Mouse (Mus musculus) MEL-GATA-1-ER (cell line): ENCODE measurements around the gene Hpse2.
"Not testable (repeated sequence)": the region's sequence is repeated elsewhere in the genome, so short reads cannot be mapped to it uniquely, and the experiment has no call there.

Source experiments
- DNase-seq: peaks from one replicate; pipeline ENCODE4 v3.0.0-alpha.2; 2012; ENCODE audit warnings: low read depth; ENCODE audit errors: extremely low read depth

Hpse2 gene

DNA sequence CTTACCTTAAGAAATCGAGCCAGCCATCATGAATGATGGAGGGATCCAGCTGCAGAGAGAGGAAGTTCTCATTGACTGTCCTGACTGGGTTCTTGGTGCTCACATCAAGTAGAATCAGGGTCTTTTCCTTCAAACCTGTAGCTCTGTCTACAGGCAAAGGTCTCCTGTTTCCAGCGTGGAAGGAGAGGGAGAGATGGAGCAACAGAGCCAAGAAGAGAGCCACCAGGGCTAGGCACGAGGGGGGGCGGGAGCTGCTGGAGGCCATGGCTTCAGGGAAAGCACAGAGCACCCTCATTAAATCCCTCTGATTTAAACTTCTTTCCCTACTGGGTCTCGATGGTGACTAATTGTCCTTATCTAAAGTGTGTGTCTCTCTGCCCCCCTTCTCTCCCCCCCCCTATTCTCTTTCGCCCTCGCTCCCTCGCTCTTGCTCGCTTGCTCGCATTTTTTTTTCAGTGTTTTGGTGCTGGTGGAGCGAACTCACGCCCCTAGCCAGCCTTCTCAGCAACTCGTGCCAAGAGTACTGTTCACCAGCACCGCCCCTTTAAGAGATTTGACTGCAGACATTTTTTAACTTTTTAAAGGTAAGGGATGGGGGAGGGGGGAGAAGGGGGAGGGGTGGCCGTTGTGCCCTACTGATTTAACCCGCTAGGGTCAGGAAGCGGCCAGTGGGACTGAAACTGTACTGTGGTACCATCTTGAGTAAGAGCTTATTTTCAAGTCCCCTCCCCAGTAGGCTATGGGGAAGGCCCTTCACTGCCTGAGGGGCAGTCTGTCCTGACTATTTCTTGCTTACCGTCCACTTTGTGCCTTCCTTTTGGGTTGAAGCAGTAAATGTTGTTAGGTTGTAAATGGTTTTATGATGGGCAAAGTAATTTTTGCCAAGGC is at the start of gene Hpse2:
TSS of gene Hpse2 (minus strand) at position 339 of the 888 bp plus-strand sequence.
- no peak for DNase-seq

DNA sequence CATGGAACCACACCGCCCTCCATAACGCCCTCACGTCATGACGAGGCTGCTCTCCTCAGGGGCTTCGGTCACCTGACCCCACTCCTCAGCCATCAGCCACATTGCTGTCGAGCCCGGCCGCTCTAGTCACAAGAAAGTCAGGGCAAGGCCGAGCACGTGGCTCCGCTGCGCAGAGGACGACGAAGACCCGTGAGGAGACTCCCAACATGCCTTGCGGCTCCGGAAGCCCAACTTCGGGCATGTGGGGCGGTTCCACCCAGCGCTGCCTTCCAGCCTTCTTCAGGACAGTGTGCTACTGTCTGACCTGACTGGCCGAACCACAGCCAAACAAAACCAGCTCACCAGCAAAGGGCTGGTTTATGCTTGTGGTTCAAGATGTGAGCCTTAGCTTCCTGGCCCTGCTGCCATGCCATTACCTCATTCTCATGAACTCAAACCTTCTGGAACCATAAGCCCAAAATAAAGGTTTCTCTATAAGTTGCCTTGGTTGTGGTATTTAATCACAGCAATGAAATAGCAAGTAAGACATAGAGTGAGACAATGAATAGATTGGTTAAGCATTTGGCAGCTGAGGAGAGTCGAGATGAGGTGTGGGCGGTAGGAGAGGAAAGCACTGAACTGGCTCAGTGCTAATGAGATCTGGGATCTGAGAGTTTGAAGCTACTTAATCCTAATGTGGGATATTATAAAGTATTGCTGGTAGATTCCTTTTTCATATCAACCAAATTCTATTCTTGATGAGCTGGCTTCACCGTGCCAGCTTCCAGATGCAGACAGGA is 39.5 kb upstream of the Hpse2 start:
- no peak for DNase-seq

DNA sequence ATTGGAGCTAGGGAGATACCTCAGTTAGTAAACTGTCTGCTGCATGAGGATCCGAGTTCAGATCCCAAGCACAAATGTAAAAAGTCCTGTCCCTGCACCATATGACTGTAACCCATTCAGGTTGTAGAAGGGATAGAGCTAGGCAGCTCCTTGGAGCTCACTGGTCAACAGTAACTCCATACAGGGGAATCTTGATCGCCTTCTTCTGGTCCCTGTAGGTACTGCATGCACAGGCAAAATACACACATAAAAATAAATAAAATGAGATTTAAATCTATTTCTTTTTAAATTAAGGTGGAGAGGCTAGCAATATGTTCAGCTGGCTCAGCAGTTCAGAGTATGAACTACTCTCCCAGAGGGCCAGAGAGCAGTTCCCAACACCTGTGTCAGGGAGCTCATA is 35.9 kb upstream of the Hpse2 start:
- DNase-seq = peak; percentile 6

DNA sequence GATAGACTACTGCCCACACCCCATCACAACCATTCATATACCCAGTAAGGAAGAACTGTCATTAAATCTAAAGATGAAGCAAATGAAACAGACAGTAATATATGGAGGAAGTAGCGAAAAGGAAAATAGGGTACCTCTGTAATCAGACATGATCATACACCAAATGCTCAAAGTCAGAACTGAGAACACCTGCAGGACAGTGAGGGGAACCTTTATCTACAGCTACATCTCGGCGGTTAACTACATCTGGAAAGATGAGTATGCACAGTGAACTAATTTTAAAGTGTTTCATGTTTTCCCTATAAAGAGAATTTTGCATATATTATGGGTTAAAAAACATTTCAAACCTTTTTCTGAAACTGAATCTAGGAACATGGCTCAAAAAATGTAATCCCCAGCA is 32.4 kb upstream of the Hpse2 start:
- DNase-seq = no peak

DNA sequence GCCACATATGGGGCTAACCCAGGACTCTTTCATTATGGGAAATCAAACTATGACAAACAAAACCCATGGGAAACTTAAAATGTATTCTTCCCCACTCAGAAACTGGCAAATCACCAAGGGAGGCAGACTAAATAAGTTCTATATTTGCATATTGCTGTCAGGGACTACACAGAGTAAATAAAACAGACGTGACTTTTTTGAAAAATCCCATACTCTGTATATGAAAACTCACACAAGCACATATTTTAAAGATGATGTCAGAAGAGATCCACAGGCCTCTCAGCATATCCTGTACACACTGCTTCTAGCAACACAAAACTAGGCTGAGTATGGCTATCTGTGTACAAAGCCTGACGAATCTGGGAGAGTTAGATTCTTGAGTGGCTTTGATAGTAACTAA is 27.4 kb upstream of the Hpse2 start:
- no peak for DNase-seq

DNA sequence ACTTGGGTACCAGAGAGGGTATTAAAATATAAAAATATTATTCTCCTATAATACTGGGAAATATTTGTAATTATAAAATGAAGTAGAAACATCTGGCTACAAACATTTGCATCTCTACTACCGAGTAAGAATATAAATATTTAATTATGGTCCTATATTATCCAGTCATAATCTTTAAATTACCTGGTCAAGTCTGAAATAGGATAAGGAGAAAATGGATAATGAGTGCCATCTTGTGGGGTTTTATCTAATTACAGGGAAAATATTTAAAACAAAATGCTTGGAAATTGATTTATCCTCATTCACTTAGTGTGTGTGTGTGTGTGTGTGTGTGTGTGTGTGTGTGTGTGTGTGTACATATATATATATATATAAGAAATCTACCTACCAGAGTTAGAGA is 19.0 kb upstream of the Hpse2 start:
- no peak for DNase-seq

DNA sequence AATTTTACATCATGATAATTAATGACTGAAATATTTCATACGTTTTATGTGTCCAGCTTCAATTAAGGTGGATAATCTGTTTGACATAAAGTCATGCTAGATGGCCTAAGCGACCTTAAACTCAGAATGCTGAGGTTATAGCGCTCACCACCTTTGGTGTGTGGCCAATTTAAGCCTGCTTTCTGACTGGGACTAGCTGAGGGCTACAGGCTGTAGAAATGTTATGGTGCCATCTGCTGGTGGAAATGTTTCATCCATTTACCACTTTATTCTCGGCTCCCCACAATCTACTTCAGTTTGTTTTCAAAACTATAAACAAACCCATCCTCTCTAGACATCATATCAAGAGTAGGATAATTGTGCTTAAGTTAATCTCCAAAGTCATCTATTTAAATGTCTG is 8.2 kb upstream of the Hpse2 start:
- DNase-seq = peak; percentile 46

DNA sequence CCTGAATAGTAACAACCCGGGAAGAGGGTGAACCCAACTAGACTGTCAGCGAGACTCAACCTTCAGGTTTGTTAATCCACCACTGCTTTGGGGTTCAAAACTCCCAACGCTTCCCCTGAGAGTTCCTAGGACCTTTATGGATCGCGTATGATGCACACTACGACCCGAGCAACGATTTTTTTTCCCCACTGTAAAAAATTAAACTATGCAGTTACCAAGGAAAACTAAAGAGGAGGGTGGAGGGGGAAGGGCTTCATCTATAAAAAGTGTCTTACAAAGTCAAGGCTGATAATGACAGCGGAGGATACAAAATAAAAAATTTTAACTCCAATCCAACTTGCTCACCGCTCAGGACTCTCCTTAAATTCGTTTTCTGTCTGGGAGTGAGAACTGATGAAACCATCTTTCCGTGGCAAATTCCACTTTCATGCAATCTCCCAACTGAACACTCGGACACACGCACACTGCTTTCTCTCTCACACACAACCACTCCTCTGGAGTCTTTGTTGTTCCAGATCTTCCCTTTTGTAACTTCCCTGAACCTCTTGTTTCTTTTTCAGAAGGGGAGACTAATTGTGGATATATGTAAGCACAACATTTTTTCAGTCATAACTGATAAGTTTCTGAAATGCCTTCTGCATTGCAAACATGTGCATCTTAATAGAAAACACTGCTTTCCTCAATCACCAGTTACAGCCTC is 934 bp downstream of the Hpse2 start:
- no peak for DNase-seq

DNA sequence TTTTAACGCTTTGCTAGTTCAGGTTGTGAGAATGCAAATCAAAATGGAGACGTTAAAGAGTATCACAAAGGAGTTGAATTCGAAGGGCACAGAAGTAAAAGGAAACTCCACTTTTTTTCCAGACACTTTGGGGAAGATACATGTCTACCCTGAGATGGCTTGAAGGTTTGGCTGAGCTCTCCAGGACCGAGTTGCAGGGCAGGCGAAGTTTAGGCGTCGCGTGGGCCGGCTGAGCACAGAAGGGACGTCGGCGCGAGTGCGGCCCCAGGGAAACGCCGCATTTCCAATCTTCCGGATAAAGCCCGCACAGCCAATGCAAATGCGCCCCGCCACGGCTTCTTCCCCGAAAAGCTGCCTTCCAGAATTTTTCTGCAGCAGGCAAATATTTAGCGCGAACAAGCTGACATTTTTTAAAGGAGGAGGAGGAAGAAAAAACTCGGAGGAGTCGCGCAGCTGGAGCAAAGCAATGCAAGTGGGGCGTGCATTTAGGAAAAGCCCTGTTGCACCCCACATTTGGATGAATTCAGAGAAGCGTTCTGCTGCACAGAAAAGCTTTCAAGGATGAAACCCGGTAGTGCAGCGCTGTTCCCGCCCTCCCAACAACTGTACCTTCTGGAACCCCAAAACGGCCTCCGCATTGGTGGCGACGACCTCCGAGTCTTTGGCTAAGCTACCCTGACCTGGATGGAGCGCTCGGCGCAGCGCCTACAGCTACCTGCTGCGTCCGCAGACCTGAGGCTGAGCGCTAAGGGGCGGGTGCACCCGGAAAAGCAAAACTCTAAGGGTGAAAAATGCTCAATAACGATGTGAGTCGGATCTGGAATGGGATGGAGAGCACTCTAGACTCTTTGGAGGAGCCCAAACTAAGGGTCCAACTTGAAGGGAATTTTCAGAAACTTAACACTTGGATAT is 1.9 kb downstream of the Hpse2 start:
- no peak for DNase-seq

DNA sequence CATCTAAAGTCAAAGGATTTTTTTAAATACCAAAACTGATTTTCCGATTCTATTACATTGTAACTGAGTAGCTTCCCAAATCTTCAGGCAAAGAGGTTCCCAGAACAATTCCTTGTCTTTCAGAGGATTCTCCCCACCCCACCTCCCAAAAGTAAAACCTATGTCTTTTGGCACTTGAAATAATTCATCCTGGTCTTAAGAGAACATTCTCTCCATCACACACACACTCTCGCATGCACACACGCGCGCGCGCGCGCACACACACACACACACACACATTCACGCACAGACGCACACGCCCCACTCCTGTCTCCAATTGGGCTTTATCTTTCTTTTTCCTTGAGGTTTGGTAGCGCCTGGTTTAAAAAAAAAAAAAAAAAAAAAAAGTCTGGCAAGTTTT is 2.7 kb downstream of the Hpse2 start:
- DNase-seq = no peak

DNA sequence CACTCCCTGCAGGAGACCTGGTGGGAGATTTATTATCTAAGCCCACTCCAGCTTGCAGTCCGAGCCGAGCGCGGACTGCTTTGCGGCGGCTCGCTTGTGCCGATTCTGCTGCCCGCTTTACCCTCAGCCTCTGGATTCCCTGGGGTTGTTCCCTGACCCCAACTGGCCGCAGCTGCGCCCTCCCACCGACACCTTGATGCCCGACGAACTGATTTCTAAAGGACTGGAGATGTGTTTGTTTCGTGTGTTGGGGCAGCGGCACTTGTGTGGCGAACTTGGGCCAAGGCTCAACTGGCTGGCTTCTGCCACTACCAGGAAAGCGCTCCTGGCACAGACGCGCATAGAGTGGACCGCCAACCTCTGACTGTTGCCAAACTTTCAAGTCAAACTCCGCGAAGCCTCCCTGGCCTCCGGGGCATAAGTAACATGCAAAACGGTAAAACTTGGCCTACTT is 3.1 kb downstream of the Hpse2 start:
- DNase-seq = no peak

DNA sequence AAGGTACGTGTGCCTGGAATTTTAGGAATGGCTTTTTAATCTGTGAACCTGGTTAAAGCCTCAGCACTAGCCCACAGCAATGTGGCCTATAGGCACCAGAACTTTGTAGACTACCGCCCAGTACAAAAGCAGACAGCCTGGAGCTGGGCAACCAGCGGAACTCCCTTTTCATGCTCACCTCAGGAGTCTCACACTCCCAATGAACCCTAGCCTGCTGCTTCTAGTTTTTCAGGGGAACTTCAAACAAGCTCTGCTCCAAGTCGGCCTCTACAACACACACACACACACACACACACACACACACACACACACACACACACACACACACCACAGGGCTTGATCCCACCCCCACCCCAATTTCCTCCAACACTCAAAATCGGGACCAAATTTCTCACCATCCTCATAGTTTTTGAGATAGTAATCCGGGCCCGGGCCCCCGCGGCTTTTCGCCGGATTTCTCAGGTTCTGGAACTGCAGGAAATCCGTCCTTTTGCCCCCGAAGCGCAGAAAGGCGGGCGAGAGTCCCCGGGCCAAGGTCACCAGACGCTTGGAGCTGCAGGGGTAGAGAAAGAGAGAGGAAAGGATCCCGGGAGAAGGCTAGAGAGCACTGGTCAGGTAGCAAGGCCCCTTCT is 3.7 kb downstream of the Hpse2 start:
- no peak for DNase-seq

DNA sequence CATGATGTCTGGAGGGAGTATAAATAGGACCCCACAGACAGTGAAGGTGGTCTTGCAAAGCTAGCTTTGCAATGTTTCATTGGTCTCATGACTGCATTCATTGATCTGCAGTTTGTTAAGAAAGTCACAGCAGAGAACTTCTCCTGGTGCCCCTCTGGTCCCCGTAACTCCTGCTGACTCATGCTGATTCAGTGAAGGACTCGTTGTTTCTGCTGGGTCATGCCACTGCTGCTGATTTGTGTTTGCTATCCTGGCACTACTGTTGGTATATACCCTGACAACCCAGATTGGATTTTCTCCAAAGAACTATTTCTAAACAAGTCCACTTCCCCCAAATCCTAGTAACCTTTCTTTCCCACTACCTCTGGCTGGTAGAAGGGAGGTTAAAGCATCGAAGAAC is 29.3 kb downstream of the Hpse2 start:
- no peak for DNase-seq

DNA sequence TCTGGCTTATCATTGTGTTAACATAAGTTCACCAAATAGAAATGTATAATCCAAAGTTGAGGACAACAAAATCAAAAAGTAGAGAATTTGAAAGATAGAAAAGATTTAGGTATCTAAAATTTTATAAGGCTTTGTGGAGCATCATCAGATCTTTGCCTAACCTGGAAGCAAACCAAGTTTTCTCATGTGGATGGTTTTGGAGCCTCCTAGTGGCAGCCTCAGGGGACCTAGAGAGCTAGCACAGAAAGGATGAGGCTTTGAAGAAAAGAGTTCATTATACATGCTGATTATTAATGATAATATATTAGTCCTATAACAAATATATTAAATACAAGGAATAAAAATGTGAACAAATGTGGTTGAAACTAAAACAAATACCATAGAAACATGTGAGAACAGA is 77.0 kb downstream of the Hpse2 start:
- DNase-seq = no peak

DNA sequence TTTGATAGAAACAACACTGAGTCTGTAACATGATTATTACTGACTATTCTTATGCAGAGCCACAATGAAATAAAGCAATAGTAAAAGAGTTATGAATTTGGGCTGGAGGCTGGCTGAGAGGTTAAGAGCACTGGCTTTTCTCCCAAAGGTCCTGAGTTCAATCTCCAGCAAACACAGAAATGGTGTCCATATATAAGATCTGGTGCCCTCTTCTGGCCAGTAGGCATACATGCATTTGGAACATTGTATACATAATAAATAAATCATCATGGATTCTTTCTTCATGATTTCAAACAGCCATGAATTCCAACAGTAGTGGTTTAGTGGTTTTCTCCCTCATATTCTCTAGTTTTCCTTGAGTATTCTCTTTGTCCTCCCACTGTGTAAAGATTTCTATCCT is 81.4 kb downstream of the Hpse2 start:
- peak; percentile 28 for DNase-seq

DNA sequence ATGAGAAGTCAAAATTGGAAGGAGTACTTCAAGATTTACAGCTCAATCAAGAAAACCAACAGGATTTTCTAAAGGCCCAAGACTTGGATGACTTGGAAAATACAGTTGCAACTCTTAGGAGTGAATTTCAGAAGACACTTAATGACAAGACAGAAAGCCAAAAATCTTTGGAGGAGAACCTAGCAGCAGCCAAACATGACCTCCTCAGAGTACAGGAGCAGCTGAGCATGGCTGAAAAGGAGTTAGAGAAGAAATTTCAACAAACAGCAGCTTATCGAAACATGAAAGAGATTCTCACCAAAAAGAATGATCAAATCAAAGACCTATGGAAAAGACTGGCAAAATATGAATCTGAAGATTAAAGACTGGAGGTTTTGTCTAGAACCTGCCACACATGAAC is 106.8 kb downstream of the Hpse2 start:
- not testable (repeated sequence) for DNase-seq

DNA sequence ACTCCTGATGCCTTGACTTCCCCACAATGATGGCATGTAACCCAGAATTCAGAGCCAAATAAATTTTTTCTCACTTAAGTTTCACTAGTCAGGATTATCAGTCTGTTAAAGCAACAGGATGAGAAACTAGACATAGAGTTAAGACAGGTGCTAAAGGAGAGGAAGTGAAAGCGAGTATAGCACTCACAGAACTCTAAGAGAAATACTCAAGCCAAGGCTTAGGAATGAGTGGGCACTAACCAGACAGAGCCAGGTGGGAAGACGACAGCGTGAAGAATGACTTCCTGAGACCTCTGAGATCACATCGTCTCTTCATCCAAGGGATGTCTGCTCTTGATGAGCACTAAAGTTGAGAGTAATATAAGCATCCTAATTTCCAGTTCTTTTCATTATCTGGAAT is 144.2 kb downstream of the Hpse2 start:
- no peak for DNase-seq

DNA sequence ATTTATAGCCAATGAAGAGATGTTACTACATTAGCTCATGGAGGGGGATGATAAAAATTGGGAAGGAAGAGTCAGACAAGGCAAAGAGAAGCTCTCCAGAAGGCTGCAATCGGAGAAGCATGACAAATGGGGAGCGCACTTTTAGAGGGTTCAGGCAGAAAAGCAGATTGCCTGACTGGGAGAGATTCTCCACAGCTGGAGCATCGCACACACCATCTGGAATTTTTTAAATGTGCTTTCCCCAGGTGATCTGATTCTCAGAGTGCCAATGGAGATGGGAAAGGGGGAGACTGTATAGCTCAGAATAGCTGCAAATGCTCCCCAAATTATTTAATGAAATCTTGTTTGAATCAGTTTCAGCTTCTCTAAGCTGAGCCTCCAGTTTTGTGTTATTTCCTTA is 156.4 kb downstream of the Hpse2 start:
- DNase-seq = no peak

DNA sequence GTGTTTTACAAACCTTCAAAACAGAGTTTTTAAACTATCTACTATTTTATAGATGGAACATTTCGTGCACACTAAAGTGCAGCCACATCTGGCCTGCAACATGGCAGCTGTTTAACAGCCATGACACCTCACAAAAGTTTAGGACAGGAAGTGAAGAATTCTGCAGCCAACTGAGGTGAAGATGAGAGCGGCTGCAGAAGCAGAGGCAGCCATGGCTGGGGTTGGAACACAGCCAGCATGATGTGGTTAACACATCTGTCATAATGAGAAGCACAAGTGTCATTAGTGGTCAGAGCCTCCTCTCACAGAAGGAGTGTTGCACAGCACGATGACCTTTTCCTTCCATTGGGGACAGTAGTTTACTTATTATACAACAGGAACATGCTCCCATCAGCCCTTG is 194.6 kb downstream of the Hpse2 start:
- DNase-seq = peak; percentile 5

DNA sequence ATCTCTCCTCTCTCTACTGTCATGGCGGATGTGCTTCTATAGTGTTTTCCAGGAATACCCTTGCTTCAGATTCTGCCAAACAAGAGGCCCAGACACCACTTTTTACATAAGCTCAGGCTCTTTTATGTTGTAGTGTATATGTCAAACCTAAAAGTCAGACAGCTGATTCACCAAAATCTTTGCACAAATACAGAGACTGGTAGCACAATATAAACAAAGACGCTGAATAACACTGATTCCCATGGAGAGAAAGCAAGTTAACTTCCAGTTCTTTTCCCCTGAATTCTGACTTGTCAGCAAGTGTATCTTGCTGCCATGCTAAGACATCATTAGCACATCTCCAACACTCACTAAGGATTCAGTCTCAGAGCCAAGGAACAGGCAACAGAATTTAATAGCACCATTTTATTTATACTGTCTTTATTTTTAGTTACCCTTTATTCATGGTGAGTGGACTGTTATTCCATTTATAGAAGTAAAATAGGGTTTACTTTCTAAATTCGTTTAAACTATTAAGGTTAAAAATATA is 212.7 kb downstream of the Hpse2 start:
- no peak for DNase-seq
